Mouse (Mus musculus) lung, postnatal 4 days (tissue): ENCODE measurements around the gene Reg4.

Experiments used
- DNase-seq, 2 experiments: peaks; one replicate each; pipeline ENCODE4 v3.0.0; 2021

The Reg4 gene

GRCm38 (mm10) chr3:98238150-98238549 lies 16.2 kb downstream of the Reg4 start:
- no peak for DNase-seq

GRCm38 (mm10) chr3:98242051-98242450 lies 20.1 kb downstream of the Reg4 start:
- no peak for DNase-seq

GRCm38 (mm10) chr3:98242458-98243037 lies 20.6 kb downstream of the Reg4 start:
- no peak for DNase-seq

GRCm38 (mm10) chr3:98245892-98246291 lies 23.9 kb downstream of the Reg4 start:
- DNase-seq = no peak

GRCm38 (mm10) chr3:98246985-98247751 lies 25.2 kb downstream of the Reg4 start:
- DNase-seq = peak; percentile 15 to 45

GRCm38 (mm10) chr3:98249378-98249777 lies 27.4 kb downstream of the Reg4 start:
- no peak for DNase-seq

GRCm38 (mm10) chr3:98249833-98250448 lies 28.0 kb downstream of the Reg4 start:
- DNase-seq = no peak

- DNase-seq = no peak
These were observed 32.1 kb downstream of the Reg4 start for GRCm38 (mm10) chr3:98254059-98254458.

- DNase-seq = no peak
These were observed 33.0 kb downstream of the Reg4 start for GRCm38 (mm10) chr3:98254656-98255583.

- no peak for DNase-seq
These were observed 36.8 kb downstream of the Reg4 start for GRCm38 (mm10) chr3:98258723-98259122.

- no peak for DNase-seq
These were observed 37.4 kb downstream of the Reg4 start for GRCm38 (mm10) chr3:98259271-98259751.

- no peak for DNase-seq
These were observed 38.6 kb downstream of the Reg4 start for GRCm38 (mm10) chr3:98260534-98260933.

GRCm38 (mm10) chr3:98261415-98261814 lies 39.5 kb downstream of the Reg4 start:
- no peak for DNase-seq

GRCm38 (mm10) chr3:98262133-98262532 lies 40.2 kb downstream of the Reg4 start:
- no peak for DNase-seq

GRCm38 (mm10) chr3:98267249-98267651 lies 45.3 kb downstream of the Reg4 start:
- DNase-seq = peak; percentile 50 to 80

GRCm38 (mm10) chr3:98273623-98274398 lies 51.9 kb downstream of the Reg4 start:
- peak in 1 of 2 experiments; percentile 39 for DNase-seq

GRCm38 (mm10) chr3:98279682-98280081 lies 57.7 kb downstream of the Reg4 start:
- no peak for DNase-seq

GRCm38 (mm10) chr3:98280204-98280932 lies 58.4 kb downstream of the Reg4 start, which contains the start of gene Hmgcs2:
Hmgcs2 (plus strand) TSS chr3:98280435.
- DNase-seq = peak; percentile 64 to 79

- peak; percentile 69 to 75 for DNase-seq
These were observed 59.1 kb downstream of the Reg4 start for GRCm38 (mm10) chr3:98280933-98281678.

GRCm38 (mm10) chr3:98282422-98282821 lies 60.5 kb downstream of the Reg4 start:
- DNase-seq = no peak
